Mouse (Mus musculus): Measurements from ENCODE around the gene Fkbp6.

DNA sequence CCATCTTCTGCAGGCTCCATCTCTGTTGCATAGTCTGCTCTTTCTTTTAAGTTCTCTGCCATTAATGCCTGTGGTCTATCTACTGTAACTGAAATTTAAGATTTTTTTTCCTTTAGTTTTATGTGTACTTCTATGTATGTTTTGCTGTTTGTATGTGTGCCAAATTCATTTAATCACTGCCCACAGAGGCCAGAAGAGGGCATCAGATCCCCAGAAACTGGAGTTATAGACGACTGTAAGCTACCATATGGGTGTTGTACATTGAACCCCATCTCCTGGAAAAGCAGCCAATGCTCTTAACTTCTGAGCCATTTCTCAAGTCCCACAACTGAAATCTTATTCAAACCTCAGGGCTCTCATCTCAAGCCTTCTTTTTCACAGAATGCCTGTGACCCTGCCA, 3.4 kb downstream of the Fkbp6 start:
- TF ChIP-seq CTCF (IDR thresholded peaks at IDR 0.05; ENCODE audit: low read depth) = no peak
- TF ChIP-seq EP300 (IDR thresholded peaks at IDR 0.05; ENCODE audit: low read depth) = no peak
